In the genomic region with DNA sequence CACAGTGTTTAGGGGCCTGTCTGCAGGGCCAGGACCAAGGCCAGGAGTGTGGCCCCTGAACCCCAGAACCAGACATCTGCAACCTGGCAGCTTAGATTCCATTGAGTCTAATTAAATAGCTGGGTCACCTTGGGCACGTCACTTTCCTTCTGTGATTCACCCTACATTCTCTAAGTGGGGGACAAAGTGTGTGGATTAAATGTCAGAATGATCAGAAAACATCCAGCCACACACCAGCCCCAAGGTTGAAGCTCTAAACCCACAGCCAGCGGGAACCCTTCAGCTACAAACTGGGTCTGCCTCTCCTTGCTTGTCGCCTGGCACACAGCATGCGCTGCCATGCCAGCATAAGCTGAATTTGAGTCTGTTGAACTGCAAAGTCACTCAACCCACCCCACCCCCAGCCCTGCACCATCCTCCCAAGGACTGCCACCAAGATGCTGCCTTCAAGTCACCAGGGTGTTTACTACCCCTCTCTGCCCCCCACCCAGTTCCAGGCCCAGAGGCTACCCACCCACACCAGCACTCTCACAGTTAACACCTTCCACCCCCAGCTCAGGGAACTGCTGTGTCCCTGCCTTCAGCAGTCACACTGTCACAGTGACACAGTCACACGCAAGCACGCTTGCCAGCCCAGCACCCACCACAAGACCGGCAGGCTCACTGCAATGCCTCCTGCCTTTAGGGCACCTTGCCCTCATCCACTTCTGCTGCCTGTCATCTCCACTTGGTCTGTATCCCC, we compare ENCODE assay signal across 8 mouse cellular contexts. TPM values are rescaled to one million over a fixed set of nuclear protein-coding genes. Genes with fewer than 3 reads are reported as not detected.
A peak's percentile ranks its signal among the peaks of the same experiment; 100 is the strongest.
DNase-seq lines count a peak whose midpoint lies in the region; ATAC-seq and TF ChIP-seq lines count a peak whose summit lies in the region.

No protein-coding gene starts in this region.

- H3K4me3 ChIP-seq in hindbrain, embryonic 13.5 days = peak overlapping the region; percentile 69
- no peak overlapping the region for H3K4me3 ChIP-seq in hindbrain, embryonic 11.5 days (ENCODE audit: low read depth, low read length)
- peak overlapping the region; percentile 72; the same call in 1 of the 2 replicates for H3K4me3 ChIP-seq in embryonic facial prominence, embryonic 10.5 days
- peak overlapping the region; percentile 73 for H3K4me3 ChIP-seq in hindbrain, embryonic 16.5 days (ENCODE audit: low read length)
- H3K4me3 ChIP-seq in midbrain, embryonic 15.5 days = peak overlapping the region; percentile 65
- H3K4me3 ChIP-seq in thymus, adult 2 months (ENCODE audit: control insufficient read depth, insufficient read depth, low read length) = no peak overlapping the region

- no peak for TF ChIP-seq POLR2A in thymus, adult 2 months (IDR thresholded peaks at IDR 0.05; ENCODE audit: control insufficient read depth, extremely low read depth, insufficient read depth, low read length, poor library complexity)

- no peak for TF ChIP-seq CTCF in thymus, adult 2 months (IDR thresholded peaks at IDR 0.05; ENCODE audit: borderline replicate concordance, control insufficient read depth, extremely low read depth, insufficient read depth, low read length, poor library complexity)

- ATAC-seq in hindbrain, embryonic 13.5 days (ENCODE audit: low FRiP score) = no peak
- ATAC-seq in hindbrain, embryonic 11.5 days (ENCODE audit: low FRiP score) = no peak
- no peak for ATAC-seq in hindbrain, embryonic 16.5 days
- ATAC-seq in midbrain, embryonic 15.5 days (replicated peaks) = no peak

- H3K27ac ChIP-seq in hindbrain, embryonic 13.5 days = no peak overlapping the region
- H3K27ac ChIP-seq in hindbrain, embryonic 11.5 days (ENCODE audit: low read depth, low read length) = no peak overlapping the region
- H3K27ac ChIP-seq in embryonic facial prominence, embryonic 10.5 days (replicated peaks) = no peak overlapping the region
- H3K27ac ChIP-seq in hindbrain, embryonic 16.5 days (ENCODE audit: low read depth, low read length) = no peak overlapping the region
- H3K27ac ChIP-seq in midbrain, embryonic 15.5 days = no peak overlapping the region
- H3K27ac ChIP-seq in thymus, adult 2 months (ENCODE audit: control insufficient read depth, insufficient read depth, low read length) = no peak overlapping the region

- peak overlapping the region; percentile 86 for H3K9ac ChIP-seq in hindbrain, embryonic 13.5 days
- no peak overlapping the region for H3K9ac ChIP-seq in hindbrain, embryonic 11.5 days (ENCODE audit: low read depth, low read length)
- H3K9ac ChIP-seq in hindbrain, embryonic 16.5 days (ENCODE audit: low read depth, low read length) = peak overlapping the region; percentile 93
- H3K9ac ChIP-seq in midbrain, embryonic 15.5 days = no peak overlapping the region

- no peak for DNase-seq in hindbrain, embryonic 11.5 days (ENCODE audit: low spot score)
- DNase-seq in embryonic facial prominence, embryonic 10.5 days (ENCODE audit: low spot score) = no peak
- no peak for DNase-seq in embryo, embryonic 9.5 days (ENCODE audit: extremely low spot score)
- DNase-seq in thymus, adult 2 months = no peak
- DNase-seq in cerebellum, adult 8-10 months = no peak

- H3K9me3 ChIP-seq in hindbrain, embryonic 13.5 days = no peaks in the 10 kb centered on the region
- H3K9me3 ChIP-seq in hindbrain, embryonic 11.5 days (ENCODE audit: control insufficient read depth, low read length) = no peaks in the 10 kb centered on the region
- no peaks in the 10 kb centered on the region for H3K9me3 ChIP-seq in embryonic facial prominence, embryonic 10.5 days
- H3K9me3 ChIP-seq in hindbrain, embryonic 16.5 days (ENCODE audit: control insufficient read depth, low read length) = no peaks in the 10 kb centered on the region
- H3K9me3 ChIP-seq in midbrain, embryonic 15.5 days = no peaks in the 10 kb centered on the region

- no peaks in the 10 kb centered on the region for H3K36me3 ChIP-seq in hindbrain, embryonic 13.5 days
- no peaks in the 10 kb centered on the region for H3K36me3 ChIP-seq in hindbrain, embryonic 11.5 days (ENCODE audit: control insufficient read depth, insufficient read depth, low read length)
- H3K36me3 ChIP-seq in embryonic facial prominence, embryonic 10.5 days (replicated peaks) = no peaks in the 10 kb centered on the region
- H3K36me3 ChIP-seq in hindbrain, embryonic 16.5 days (ENCODE audit: control insufficient read depth, insufficient read depth, low read length) = no peaks in the 10 kb centered on the region
- no peaks in the 10 kb centered on the region for H3K36me3 ChIP-seq in midbrain, embryonic 15.5 days (replicated peaks)
- no peaks in the 10 kb centered on the region for H3K36me3 ChIP-seq in thymus, adult 2 months (ENCODE audit: control insufficient read depth, insufficient read depth, low read length)

- H3K4me2 ChIP-seq in hindbrain, embryonic 13.5 days = peak overlapping the region; percentile 91
- no peak overlapping the region for H3K4me2 ChIP-seq in hindbrain, embryonic 11.5 days (replicated peaks; ENCODE audit: low read depth, low read length)
- H3K4me2 ChIP-seq in hindbrain, embryonic 16.5 days (ENCODE audit: low read length) = peak overlapping the region; percentile 92
- peak overlapping the region; percentile 78 for H3K4me2 ChIP-seq in midbrain, embryonic 15.5 days

- H3K4me1 ChIP-seq in hindbrain, embryonic 13.5 days (replicated peaks) = peaks cover 49% of the 10 kb centered on the region
- peaks cover 20% of the 10 kb centered on the region for H3K4me1 ChIP-seq in hindbrain, embryonic 11.5 days (replicated peaks; ENCODE audit: control insufficient read depth, insufficient read depth, low read length)
- peaks cover 40% of the 10 kb centered on the region for H3K4me1 ChIP-seq in embryonic facial prominence, embryonic 10.5 days
- H3K4me1 ChIP-seq in hindbrain, embryonic 16.5 days (ENCODE audit: control insufficient read depth, insufficient read depth, low read depth, low read length) = peaks cover 29% of the 10 kb centered on the region
- peaks cover 39% of the 10 kb centered on the region for H3K4me1 ChIP-seq in midbrain, embryonic 15.5 days
- H3K4me1 ChIP-seq in thymus, adult 2 months (replicated peaks; ENCODE audit: control insufficient read depth, insufficient read depth, low read length) = peaks cover 46% of the 10 kb centered on the region

- 63% methylated on average over 7 of the region's 7 CpGs for WGBS in hindbrain, embryonic 13.5 days
- WGBS in hindbrain, embryonic 11.5 days = 60% methylated on average over 7 of the region's 7 CpGs
- WGBS in embryonic facial prominence, embryonic 10.5 days = 60% methylated on average over 7 of the region's 7 CpGs
- WGBS in hindbrain, embryonic 16.5 days = 53% methylated on average over 7 of the region's 7 CpGs
- WGBS in midbrain, embryonic 15.5 days = 57% methylated on average over 7 of the region's 7 CpGs
- 79% methylated on average over 7 of the region's 7 CpGs for WGBS in thymus, adult 2 months

- H3K27me3 ChIP-seq in hindbrain, embryonic 13.5 days = peaks cover 70% of the 10 kb centered on the region
- peaks cover 57% of the 10 kb centered on the region for H3K27me3 ChIP-seq in hindbrain, embryonic 11.5 days (ENCODE audit: control insufficient read depth, insufficient read depth, low read length)
- H3K27me3 ChIP-seq in embryonic facial prominence, embryonic 10.5 days (replicated peaks; ENCODE audit: low read depth, poor library complexity, severe bottlenecking) = peaks cover 76% of the 10 kb centered on the region
- H3K27me3 ChIP-seq in hindbrain, embryonic 16.5 days (replicated peaks; ENCODE audit: control insufficient read depth, insufficient read depth, low read length) = peaks cover 18% of the 10 kb centered on the region
- peaks cover 52% of the 10 kb centered on the region for H3K27me3 ChIP-seq in midbrain, embryonic 15.5 days (replicated peaks)
- H3K27me3 ChIP-seq in thymus, adult 2 months (ENCODE audit: control insufficient read depth, insufficient read depth, low read length) = peaks cover 32% of the 10 kb centered on the region

RNA-seq across cellular contexts. Expression of a gene that starts 0.6 kb away (rescaled TPM):
- polyA plus RNA-seq in hindbrain, embryonic 13.5 days (2015; fragmentation: Nextera tagmentation; extraction: Ambion mirVana) = 2.4 and 2.8 TPM in 2 replicates
- 1.9 and 2.2 TPM in 2 replicates for polyA plus RNA-seq in hindbrain, embryonic 11.5 days (2014; fragmentation: Nextera tagmentation; extraction: Ambion mirVana)
- polyA plus RNA-seq in embryonic facial prominence, embryonic 10.5 days (2016; fragmentation: Nextera tagmentation; extraction: Ambion mirVana) = 1.4 and 1.6 TPM in 2 replicates
- 6.7 and 8.0 TPM in 2 replicates for polyA plus RNA-seq in hindbrain, embryonic 16.5 days (2015; fragmentation: Nextera tagmentation; extraction: Ambion mirVana)
- 4.4 and 4.8 TPM in 2 replicates for polyA plus RNA-seq in midbrain, embryonic 15.5 days (2015; fragmentation: Nextera tagmentation; extraction: Ambion mirVana)
- 10.9 and 11.6 TPM in 2 replicates for polyA plus RNA-seq in thymus, adult 2 months (2012; rRNA removed)

RNA-seq across cellular contexts. Expression of a gene that starts 44.5 kb away (rescaled TPM):
- 3.6 and 3.7 TPM in 2 replicates for polyA plus RNA-seq in hindbrain, embryonic 13.5 days (2015; fragmentation: Nextera tagmentation; extraction: Ambion mirVana)
- 1.7 and 2.2 TPM in 2 replicates for polyA plus RNA-seq in hindbrain, embryonic 11.5 days (2014; fragmentation: Nextera tagmentation; extraction: Ambion mirVana)
- 2.1 and 2.4 TPM in 2 replicates for polyA plus RNA-seq in embryonic facial prominence, embryonic 10.5 days (2016; fragmentation: Nextera tagmentation; extraction: Ambion mirVana)
- 4.7 and 5.2 TPM in 2 replicates for polyA plus RNA-seq in hindbrain, embryonic 16.5 days (2015; fragmentation: Nextera tagmentation; extraction: Ambion mirVana)
- polyA plus RNA-seq in midbrain, embryonic 15.5 days (2015; fragmentation: Nextera tagmentation; extraction: Ambion mirVana) = 4.7 and 5.8 TPM in 2 replicates
- polyA plus RNA-seq in thymus, adult 2 months (2012; rRNA removed) = 61.9 and 72.6 TPM in 2 replicates

Comparison
In these comparisons a context has a peak if more than half of its experiments do, and no peak if none do; other contexts are left out.
1. H3K4me3 ChIP-seq: peak in hindbrain, embryonic 13.5 days (single experiment), embryonic facial prominence, embryonic 10.5 days (single experiment), hindbrain, embryonic 16.5 days (single experiment) and midbrain, embryonic 15.5 days (single experiment); none in hindbrain, embryonic 11.5 days (single experiment) and thymus, adult 2 months (single experiment).
2. H3K9ac ChIP-seq: peak in hindbrain, embryonic 13.5 days (single experiment) and hindbrain, embryonic 16.5 days (single experiment); none in hindbrain, embryonic 11.5 days (single experiment) and midbrain, embryonic 15.5 days (single experiment).